ENCODE assay signal across 23 mouse cellular contexts in the genomic region with DNA sequence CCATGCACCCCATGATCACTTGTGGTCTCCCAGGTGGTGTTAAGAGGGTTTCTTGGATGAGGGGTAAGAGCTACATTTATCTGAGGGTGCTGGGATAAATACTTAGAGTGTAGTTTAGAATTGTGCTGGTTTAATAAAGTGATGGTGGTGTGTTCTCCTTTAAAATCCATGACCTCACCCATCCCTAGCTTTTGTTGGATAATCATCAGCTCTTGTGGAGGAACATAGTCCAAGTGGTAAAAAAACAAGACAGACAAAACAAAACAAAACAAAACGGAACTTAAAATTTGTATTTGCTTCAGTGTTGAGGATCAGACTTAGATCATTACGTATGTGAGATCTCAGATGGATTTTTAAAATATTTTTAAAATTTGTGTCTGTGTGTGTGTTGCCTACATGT. TPM values are rescaled to one million over a fixed set of nuclear protein-coding genes. Genes with fewer than 3 reads are reported as not detected.
DNase-seq lines count a peak whose midpoint lies in the region; TF ChIP-seq lines count a peak whose summit lies in the region.
"Had no signal": no experiment of that assay in that cellular context is flagged by ENCODE, and none has a peak within 500 bp of the region (broad histone marks: within the 10 kb centered on the region; RNA-seq: fewer than 3 reads in every experiment).

No protein-coding gene starts in this region.

- DNase-seq in kidney, adult 2 months, result peak; percentile 58
- DNase-seq in kidney, postnatal 10 days, result no peak
- DNase-seq in liver, adult 2 months (ENCODE audit: extremely low read depth, low read depth, low spot score), result peak; percentile 77
- no peak for DNase-seq in liver
- peak; percentile 31 for DNase-seq in adipocyte (ENCODE audit: low spot score)
- DNase-seq: adrenal gland, adult 2 months; adrenal gland, postnatal 10 days; adrenal gland, postnatal 25 days; B cell, adult 2 months; cerebellum, adult 11 months; cerebellum, adult 18-20 months; cerebellum, adult 8-10 months; cerebellum, adult 9-11 months; cerebellum, postnatal 14 days; cerebellum, postnatal 36 days; embryo, embryonic 11 days had no signal

- no peak for TF ChIP-seq POLR2A in kidney, adult 2 months (IDR thresholded peaks at IDR 0.05; ENCODE audit: low read depth, low read length)
- no peak for TF ChIP-seq POLR2A in liver, adult 2 months (IDR thresholded peaks at IDR 0.05; ENCODE audit: extremely low read depth, insufficient read depth, low read length)

- peak overlapping the region; percentile 80 for H3K27ac ChIP-seq in kidney, adult 2 months (ENCODE audit: insufficient read depth, low read depth, low read length)
- H3K27ac ChIP-seq in liver, adult 2 months (replicated peaks; ENCODE audit: insufficient read depth, low read depth, low read length), result no peak overlapping the region
- H3K27ac ChIP-seq: embryonic facial prominence, embryonic 13.5 days; embryonic facial prominence, embryonic 15.5 days; forebrain, embryonic 10.5 days; forebrain, embryonic 12.5 days had no signal

- H3K4me1 ChIP-seq in kidney, adult 2 months (ENCODE audit: control insufficient read depth, insufficient read depth, low read length), result peaks cover 6% of the 10 kb centered on the region; the same call in 1 of the 2 replicates
- no peaks in the 10 kb centered on the region for H3K4me1 ChIP-seq in liver, adult 2 months (ENCODE audit: control insufficient read depth, insufficient read depth, low read length)
- H3K4me1 ChIP-seq: embryonic facial prominence, embryonic 13.5 days; embryonic facial prominence, embryonic 15.5 days; forebrain, embryonic 10.5 days; forebrain, embryonic 12.5 days had no signal

- no peak overlapping the region for H3K4me3 ChIP-seq in kidney, adult 2 months (ENCODE audit: insufficient read depth, low read depth, low read length)
- no peak overlapping the region for H3K4me3 ChIP-seq in liver, adult 2 months (ENCODE audit: insufficient read depth, low read depth, low read length)
- H3K4me3 ChIP-seq: embryonic facial prominence, embryonic 13.5 days; embryonic facial prominence, embryonic 15.5 days; erythroblast, embryonic 14.5 days; forebrain, embryonic 10.5 days; forebrain, embryonic 12.5 days had no signal

- H3K79me2 ChIP-seq in liver, adult 2 months (ENCODE audit: control insufficient read depth, insufficient read depth, low read length), result peaks cover 11% of the 10 kb centered on the region; the same call in 1 of the 2 replicates

- no peak overlapping the region for H3K9ac ChIP-seq in liver, adult 2 months (ENCODE audit: low read depth, low read length)
- H3K9ac ChIP-seq: embryonic facial prominence, embryonic 13.5 days; embryonic facial prominence, embryonic 15.5 days; forebrain, embryonic 12.5 days had no signal

- H3K27me3 ChIP-seq in kidney, adult 2 months (replicated peaks; ENCODE audit: control insufficient read depth, insufficient read depth, low read length), result no peaks in the 10 kb centered on the region
- H3K27me3 ChIP-seq in liver, adult 2 months (ENCODE audit: control insufficient read depth, insufficient read depth, low read length), result no peaks in the 10 kb centered on the region
- H3K27me3 ChIP-seq: CH12.LX; embryonic facial prominence, embryonic 13.5 days; embryonic facial prominence, embryonic 15.5 days; forebrain, embryonic 12.5 days; Patski had no signal

- WGBS in kidney, adult 2 months, result 61% methylated on average over 2 of the region's 2 CpGs
- WGBS in liver, adult 2 months, result 23% methylated on average over 2 of the region's 2 CpGs

- no peaks in the 10 kb centered on the region for H3K36me3 ChIP-seq in kidney, adult 2 months (ENCODE audit: control insufficient read depth, insufficient read depth, low read length)
- H3K36me3 ChIP-seq in liver, adult 2 months (ENCODE audit: control insufficient read depth, insufficient read depth, low read length), result peaks cover 10% of the 10 kb centered on the region

- TF ChIP-seq CTCF in kidney, adult 2 months (conservative IDR thresholded peaks at IDR 0.05; ENCODE audit: insufficient read depth, insufficient read length, low read depth, low read length), result no peak
- no peak for TF ChIP-seq CTCF in liver, adult 2 months (IDR thresholded peaks at IDR 0.05; ENCODE audit: low read depth, low read length)

RNA-seq across cellular contexts. Expression of gene Trim24, which starts 31.2 kb away (rescaled TPM):
- polyA plus RNA-seq in kidney, adult 2 months (2012; rRNA removed), result 14.1 and 17.5 TPM in 2 replicates
- total RNA-seq in liver, adult 2 months (2014; rRNA removed), result 31.1 and 38.3 TPM in 2 replicates
- 15.2 and 17.5 TPM in 2 replicates for polyA plus RNA-seq in liver, adult 2 months (2012; rRNA removed)

Comparison
In these comparisons a context has a peak if more than half of its experiments do, and no peak if none do; other contexts are left out.
1. DNase-seq: peak in kidney, adult 2 months (single experiment), liver, adult 2 months (single experiment) and adipocyte (single experiment); none in kidney, postnatal 10 days (single experiment) and liver (single experiment).